Mouse (Mus musculus): ENCODE measurements around the gene Ccdc175. TPM values are rescaled to one million over a fixed set of nuclear protein-coding genes. Genes with fewer than 3 reads are reported as not detected.

Gene Ccdc175
- polyA plus RNA-seq, 1 experiment from 2014 or later = not detected

DNA sequence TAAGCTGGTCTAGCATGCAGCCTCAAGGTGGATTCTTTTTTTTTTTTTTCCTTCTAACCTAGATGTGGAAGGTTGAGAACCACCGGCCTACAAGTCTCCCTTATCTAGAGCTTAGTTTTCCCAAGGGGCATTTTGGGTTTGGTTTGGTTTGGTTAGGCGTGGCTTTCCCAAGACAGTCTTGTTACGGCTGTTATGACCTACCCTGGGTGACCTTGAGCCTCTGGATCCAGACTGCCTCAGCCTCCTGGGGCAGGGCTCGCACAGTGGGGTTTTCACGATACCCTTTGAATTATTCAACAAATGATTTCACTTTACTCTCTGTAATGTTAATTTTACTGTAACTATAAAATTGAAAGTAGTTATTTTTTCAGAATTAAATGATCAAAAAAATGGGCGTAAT is 82.1 kb downstream of the Ccdc175 start:
- Histone ChIP-seq H3K4me1 (ENCODE audit: insufficient read depth) (no peaks in the 10 kb centered on the region), H3K4me3 (ENCODE audit: low read depth, low read length) (no peak overlapping the region), H3K36me3 (ENCODE audit: insufficient read depth) (peaks cover 5% of the 10 kb centered on the region; the same call in 1 of the 2 replicates), H3K4me2 (no peak overlapping the region), H3K27ac (ENCODE audit: low read depth) (no peak overlapping the region), H3K27me3 (ENCODE audit: insufficient read depth, low read length) (no peaks in the 10 kb centered on the region), H3K9me3 (ENCODE audit: low read depth, low read length) (no peaks in the 10 kb centered on the region), H3K9ac (no peak overlapping the region)
- no peak for TF ChIP-seq CTCF (IDR thresholded peaks at IDR 0.05; ENCODE audit: low read depth)
- no peak for ATAC-seq (ENCODE audit: insufficient read depth)
- WGBS = 81% methylated on average over 6 of the region's 6 CpGs
- no peak for DNase-seq

DNA sequence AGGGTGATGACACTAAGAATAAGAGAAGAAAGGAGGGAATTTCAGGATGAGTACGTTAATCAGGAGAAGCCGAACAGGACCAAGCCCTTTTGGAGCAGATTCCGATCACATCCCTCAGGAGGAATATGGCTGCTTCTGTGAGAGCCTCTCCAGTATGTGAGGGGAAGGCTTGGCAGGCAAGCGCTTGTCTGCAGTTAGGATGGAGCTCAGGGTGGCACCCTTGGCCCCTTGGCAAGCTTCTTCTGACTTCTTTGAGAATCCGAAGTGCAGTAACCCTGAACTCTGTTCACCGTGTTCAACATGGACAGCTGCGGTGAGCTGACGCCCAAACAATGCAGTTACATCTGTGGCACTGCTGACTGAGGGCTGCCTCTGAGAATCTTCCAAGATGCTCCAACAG is 87.9 kb downstream of the Ccdc175 start:
- H3K4me3 ChIP-seq (ENCODE audit: low read depth, low read length) = no peak overlapping the region

DNA sequence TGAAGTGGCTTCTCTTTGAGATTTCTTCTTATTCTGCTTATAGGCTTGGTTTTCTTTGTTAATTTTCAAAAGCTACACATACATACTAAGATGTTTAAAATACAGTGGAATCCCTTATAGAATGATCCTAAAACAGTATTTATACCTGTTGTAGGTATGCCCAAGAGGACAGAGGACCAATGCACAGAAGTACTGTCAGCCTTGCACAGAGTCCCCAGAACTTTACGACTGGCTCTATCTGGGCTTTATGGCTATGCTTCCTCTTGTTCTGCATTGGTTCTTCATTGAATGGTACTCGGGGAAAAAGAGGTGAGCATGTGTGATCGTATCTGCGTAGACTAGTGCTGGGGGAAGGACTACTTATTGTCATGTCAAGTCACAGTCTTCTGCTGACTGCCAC is 95.0 kb downstream of the Ccdc175 start:
- no peak for TF ChIP-seq CTCF (IDR thresholded peaks at IDR 0.05; ENCODE audit: low read depth)
- H3K9me3 ChIP-seq (ENCODE audit: low read depth, low read length) = no peaks in the 10 kb centered on the region
- DNase-seq = no peak
- H3K36me3 ChIP-seq (ENCODE audit: insufficient read depth) = peaks cover 46% of the 10 kb centered on the region
- H3K4me3 ChIP-seq (ENCODE audit: low read depth, low read length) = no peak overlapping the region
- 92% methylated on average over 4 of the region's 4 CpGs for WGBS
- no peak for ATAC-seq (ENCODE audit: insufficient read depth)
- no peaks in the 10 kb centered on the region for H3K27me3 ChIP-seq (ENCODE audit: insufficient read depth, low read length)
- peaks cover 5% of the 10 kb centered on the region for H3K4me1 ChIP-seq (ENCODE audit: insufficient read depth)
- H3K9ac ChIP-seq = no peak overlapping the region
- H3K27ac ChIP-seq (ENCODE audit: low read depth) = no peak overlapping the region
- H3K4me2 ChIP-seq = no peak overlapping the region

More for the DNA sequence above, 87.9 kb downstream of the Ccdc175 start:
- TF ChIP-seq CTCF (IDR thresholded peaks at IDR 0.05; ENCODE audit: low read depth) = no peak
- Histone ChIP-seq H3K9me3 (ENCODE audit: low read depth, low read length) (no peaks in the 10 kb centered on the region), H3K9ac (no peak overlapping the region), H3K27ac (ENCODE audit: low read depth) (no peak overlapping the region), H3K4me2 (no peak overlapping the region), H3K4me1 (ENCODE audit: insufficient read depth) (no peaks in the 10 kb centered on the region), H3K36me3 (ENCODE audit: insufficient read depth) (peaks cover 58% of the 10 kb centered on the region), H3K27me3 (ENCODE audit: insufficient read depth, low read length) (no peaks in the 10 kb centered on the region)
- DNase-seq (no peak), ATAC-seq (ENCODE audit: insufficient read depth) (no peak)
- 93% methylated on average over 8 of the region's 8 CpGs for WGBS

DNA sequence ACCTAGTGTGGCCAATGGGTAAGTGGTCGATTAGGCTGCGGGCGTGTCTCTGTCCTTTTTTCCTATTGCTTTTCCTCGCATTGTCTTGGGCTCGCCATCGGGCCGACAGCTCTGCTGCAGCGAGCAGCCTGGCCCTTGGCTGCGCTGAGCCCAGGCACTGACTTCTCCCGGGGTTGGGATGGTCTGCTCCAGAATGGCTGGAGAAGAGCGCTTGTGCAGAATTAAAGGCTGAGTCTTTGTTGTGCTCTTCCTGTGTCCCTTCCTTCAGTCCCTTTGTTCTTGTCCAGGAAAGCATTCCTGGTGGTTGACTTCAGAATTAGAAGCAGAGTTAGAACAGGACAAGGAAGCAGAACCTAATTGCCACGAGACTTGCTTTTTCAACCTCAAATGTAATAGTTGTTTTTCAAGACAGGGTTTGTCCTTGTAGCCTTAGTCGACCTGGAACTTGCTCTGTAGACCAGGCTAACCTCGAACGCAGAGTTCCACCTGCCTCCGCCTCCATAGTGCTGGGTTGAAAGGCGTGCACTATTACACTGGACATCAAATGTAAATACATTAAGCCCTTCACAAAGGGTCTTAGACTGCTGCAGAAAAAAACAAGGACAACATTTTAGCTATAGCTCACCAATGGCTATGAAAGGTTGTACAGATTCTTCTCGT is 98.5 kb downstream of the Ccdc175 start:
- peak overlapping the region; percentile 95 for H3K27ac ChIP-seq (ENCODE audit: low read depth)
- ATAC-seq (ENCODE audit: insufficient read depth) (no peak), DNase-seq (no peak)
- peaks cover 5% of the 10 kb centered on the region for H3K4me1 ChIP-seq (ENCODE audit: insufficient read depth)
- peaks cover 11% of the 10 kb centered on the region; the same call in 1 of the 2 replicates for H3K36me3 ChIP-seq (ENCODE audit: insufficient read depth)
- H3K9ac ChIP-seq = peak overlapping the region; percentile 74
- peak overlapping the region; percentile 64 for H3K4me3 ChIP-seq (ENCODE audit: low read depth, low read length)
- WGBS = 1% methylated on average over 18 of the region's 18 CpGs
- H3K9me3 ChIP-seq (ENCODE audit: low read depth, low read length) = no peaks in the 10 kb centered on the region
- TF ChIP-seq CTCF (IDR thresholded peaks at IDR 0.05; ENCODE audit: low read depth) = no peak
- no peaks in the 10 kb centered on the region for H3K27me3 ChIP-seq (ENCODE audit: insufficient read depth, low read length)
- peak overlapping the region; percentile 75 for H3K4me2 ChIP-seq

DNA sequence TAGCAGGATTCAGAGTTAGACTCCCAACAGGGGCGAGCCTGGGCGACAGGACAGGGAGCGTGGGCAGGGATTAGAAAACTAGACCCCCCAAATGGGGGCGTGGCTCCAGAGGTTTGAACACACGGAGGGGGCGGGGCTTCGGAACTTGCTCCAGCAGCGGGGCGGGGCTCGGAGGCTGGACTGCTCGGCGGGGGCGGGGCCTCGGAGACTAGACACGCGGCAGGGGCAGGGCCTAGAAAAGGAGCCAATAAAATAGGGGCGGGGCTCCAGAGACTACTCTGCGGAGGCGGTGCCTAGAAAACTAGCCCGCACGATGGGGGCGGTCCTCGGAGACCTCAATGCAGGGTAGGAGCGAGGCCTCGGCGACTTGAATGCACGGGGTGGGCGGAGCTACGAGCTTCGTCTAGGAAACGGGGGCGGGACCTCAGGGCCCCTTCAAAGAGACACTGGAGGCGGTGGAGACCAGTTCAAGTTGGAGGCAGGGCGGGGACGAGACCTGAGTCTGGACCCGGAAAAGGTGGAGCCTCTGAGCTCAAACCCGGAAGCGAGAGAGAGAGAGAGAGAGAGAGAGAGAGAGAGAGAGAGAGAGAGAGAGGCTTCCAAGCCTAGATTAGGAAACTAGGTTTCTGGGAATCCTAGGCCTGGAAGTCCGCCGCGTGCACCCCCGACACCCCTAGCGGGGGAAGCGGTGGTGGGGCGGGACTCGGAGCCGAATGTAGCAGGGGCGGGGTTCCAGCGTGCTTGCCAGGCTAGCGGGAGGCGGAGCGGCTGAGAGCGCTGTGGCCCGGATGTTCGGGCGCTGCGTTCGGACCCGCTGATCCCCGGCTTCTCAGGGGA is 99.3 kb downstream of the Ccdc175 start, which contains the start of the genes L3hypdh and Jkamp:
Gene L3hypdh (minus strand): TSS at position 111 of the 837 bp plus-strand sequence.
Gene Jkamp (plus strand): TSS at position 261 of the 837 bp plus-strand sequence.
- Histone ChIP-seq H3K27me3 (ENCODE audit: insufficient read depth, low read length) (no peaks in the 10 kb centered on the region), H3K9me3 (ENCODE audit: low read depth, low read length) (no peaks in the 10 kb centered on the region), H3K36me3 (ENCODE audit: insufficient read depth) (peaks cover 5% of the 10 kb centered on the region; the same call in 1 of the 2 replicates), H3K4me1 (ENCODE audit: insufficient read depth) (peaks cover 5% of the 10 kb centered on the region), H3K4me2 (peak within 1 kb of the TSS; percentile 89), H3K27ac (ENCODE audit: low read depth) (peak within 1 kb of the TSS; percentile 95), H3K9ac (peak within 1 kb of the TSS; percentile 77), H3K4me3 (ENCODE audit: low read depth, low read length) (peak within 1 kb of the TSS; percentile 64)
- TF ChIP-seq CTCF (IDR thresholded peaks at IDR 0.05; ENCODE audit: low read depth) = peak; percentile 42
- DNase-seq (peak; percentile 100), ATAC-seq (ENCODE audit: insufficient read depth) (peak; percentile 97)
- WGBS = under 1% methylated on average over 59 of the region's 60 CpGs

DNA sequence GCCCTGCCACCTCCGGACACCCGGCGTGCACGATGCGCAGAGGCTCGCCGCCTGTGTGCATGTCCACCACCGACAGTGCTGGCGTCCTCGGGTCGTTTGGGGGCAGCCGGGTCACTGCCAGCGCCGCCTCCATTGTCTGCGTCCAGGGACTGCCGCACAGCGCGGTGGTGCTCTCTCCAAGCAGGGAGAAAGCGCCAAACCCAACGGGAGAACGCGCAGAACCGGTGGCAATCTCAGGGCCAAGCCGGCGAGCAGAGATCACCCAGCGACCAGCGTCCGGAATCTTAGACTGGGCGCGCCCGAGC is 99.9 kb downstream of the Ccdc175 start:
- Histone ChIP-seq H3K4me3 (ENCODE audit: low read depth, low read length) (peak overlapping the region; percentile 64), H3K9ac (peak overlapping the region; percentile 77), H3K4me2 (peak overlapping the region; percentile 89), H3K4me1 (ENCODE audit: insufficient read depth) (peaks cover 5% of the 10 kb centered on the region), H3K9me3 (ENCODE audit: low read depth, low read length) (no peaks in the 10 kb centered on the region), H3K27ac (ENCODE audit: low read depth) (peak overlapping the region; percentile 88), H3K27me3 (ENCODE audit: insufficient read depth, low read length) (no peaks in the 10 kb centered on the region), H3K36me3 (ENCODE audit: insufficient read depth) (no peaks in the 10 kb centered on the region)
- WGBS = 0% methylated on average over 31 of the region's 31 CpGs
- DNase-seq = no peak
- peak; percentile 48; the same call in 1 of the 2 replicates for ATAC-seq (ENCODE audit: insufficient read depth)
- TF ChIP-seq CTCF (IDR thresholded peaks at IDR 0.05; ENCODE audit: low read depth) = no peak
